Mouse (Mus musculus) layer of hippocampus, adult 9-10 months (tissue): ENCODE results near the gene Fbxl17.

Experiments used
- DNase-seq: peaks from one replicate; pipeline ENCODE4 v3.0.0; 2022; ENCODE audit warnings: low spot score

Fbxl17 gene

GRCm38 (mm10) chr17:63045297-63045696, 454.5 kb downstream of the Fbxl17 start:
- no peak for DNase-seq

GRCm38 (mm10) chr17:63043046-63043675, 456.7 kb downstream of the Fbxl17 start:
- no peak for DNase-seq

- DNase-seq, result no peak
Observed at GRCm38 (mm10) chr17:63037562-63037961, 462.3 kb downstream of the Fbxl17 start.

GRCm38 (mm10) chr17:63033141-63033540, 466.7 kb downstream of the Fbxl17 start:
- no peak for DNase-seq

- no peak for DNase-seq
Observed at GRCm38 (mm10) chr17:63029105-63029504, 470.7 kb downstream of the Fbxl17 start.

GRCm38 (mm10) chr17:63025238-63025637, 474.6 kb downstream of the Fbxl17 start:
- DNase-seq, result no peak

- DNase-seq, result peak; percentile 31
Observed at GRCm38 (mm10) chr17:63017605-63018167, 482.1 kb downstream of the Fbxl17 start.

- DNase-seq, result no peak
Observed at GRCm38 (mm10) chr17:63012571-63012923, 487.3 kb downstream of the Fbxl17 start.

GRCm38 (mm10) chr17:63011893-63012570, 487.8 kb downstream of the Fbxl17 start:
- DNase-seq, result peak; percentile 62

- no peak for DNase-seq
Observed at GRCm38 (mm10) chr17:63010830-63011229, 489.0 kb downstream of the Fbxl17 start.

GRCm38 (mm10) chr17:63008788-63009187, 491.0 kb downstream of the Fbxl17 start:
- no peak for DNase-seq

GRCm38 (mm10) chr17:63008277-63008676, 491.5 kb downstream of the Fbxl17 start:
- no peak for DNase-seq

- no peak for DNase-seq
Observed at GRCm38 (mm10) chr17:63007876-63008275, 491.9 kb downstream of the Fbxl17 start.
